Mouse (Mus musculus): Measurements from ENCODE around the gene Ankrd31. TPM values are rescaled to one million over a fixed set of nuclear protein-coding genes. Genes with fewer than 3 reads are reported as not detected.
"Not testable (repeated sequence)": the region's sequence is repeated elsewhere in the genome, so short reads cannot be mapped to it uniquely, and the experiment has no call there.

Ankrd31 gene
- polyA plus RNA-seq, 1 experiment: not detected

DNA sequence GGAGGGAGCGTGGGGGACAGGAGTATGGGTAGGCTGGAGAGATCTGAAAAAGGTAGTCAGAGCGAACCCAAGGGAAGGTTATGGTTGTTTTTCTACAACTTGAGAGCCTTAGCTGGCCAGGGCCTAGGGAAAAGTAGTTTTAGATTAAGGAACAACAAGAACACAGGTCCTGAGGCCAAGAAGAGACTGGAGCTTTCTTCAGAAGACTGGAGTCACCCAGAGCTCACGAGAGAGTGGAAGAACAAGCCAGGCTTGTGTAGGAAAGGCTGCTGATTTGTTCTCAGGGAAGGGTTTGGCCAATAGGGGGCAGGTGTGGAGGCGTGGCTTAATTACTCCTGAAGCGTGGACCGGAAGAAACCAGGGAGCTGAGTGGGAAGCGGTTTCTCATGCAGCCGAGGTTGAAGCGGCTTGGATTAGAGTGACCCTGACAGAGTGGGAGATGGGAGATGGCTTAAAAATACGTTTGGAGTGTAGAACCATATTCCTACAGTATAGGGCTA is 189.0 kb downstream of the Ankrd31 start:
- 83% methylated on average over 10 of the region's 10 CpGs for WGBS
- TF ChIP-seq CTCF (IDR thresholded peaks at IDR 0.05; ENCODE audit: control insufficient read depth, insufficient read depth, low read length) (no peak), POLR2A (IDR thresholded peaks at IDR 0.05; ENCODE audit: borderline replicate concordance, control insufficient read depth, low read depth, low read length) (no peak)
- Histone ChIP-seq H3K4me1 (ENCODE audit: control insufficient read depth, insufficient read depth, low read length) (no peaks in the 10 kb centered on the region), H3K4me3 (replicated peaks; ENCODE audit: control insufficient read depth, low read depth, low read length) (no peak overlapping the region), H3K27ac (ENCODE audit: control insufficient read depth, insufficient read depth, low read depth, low read length, poor library complexity) (no peak overlapping the region)

DNA sequence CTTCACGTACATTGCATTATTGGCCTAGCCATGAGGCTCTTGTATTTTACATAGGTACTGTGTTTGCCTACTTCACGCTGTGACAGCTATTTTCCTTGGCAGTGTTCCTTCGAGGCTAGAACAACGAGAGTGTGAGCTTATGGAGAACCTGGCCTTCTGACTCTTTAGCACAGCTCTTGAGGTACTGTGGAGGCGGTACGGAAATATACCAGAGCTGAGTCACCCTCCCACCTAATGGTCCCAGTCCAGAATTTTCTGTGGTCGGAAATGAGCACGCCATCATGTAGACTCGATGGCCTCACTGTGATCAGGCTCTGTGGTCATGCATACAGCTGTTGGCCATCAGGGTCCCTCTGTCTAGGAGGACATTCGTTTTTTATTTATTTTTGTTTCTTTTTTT is 191.6 kb downstream of the Ankrd31 start:
- H3K27ac ChIP-seq (ENCODE audit: control insufficient read depth, insufficient read depth, low read depth, low read length, poor library complexity): no peak overlapping the region
- WGBS: 80% methylated on average over 10 of the region's 10 CpGs

DNA sequence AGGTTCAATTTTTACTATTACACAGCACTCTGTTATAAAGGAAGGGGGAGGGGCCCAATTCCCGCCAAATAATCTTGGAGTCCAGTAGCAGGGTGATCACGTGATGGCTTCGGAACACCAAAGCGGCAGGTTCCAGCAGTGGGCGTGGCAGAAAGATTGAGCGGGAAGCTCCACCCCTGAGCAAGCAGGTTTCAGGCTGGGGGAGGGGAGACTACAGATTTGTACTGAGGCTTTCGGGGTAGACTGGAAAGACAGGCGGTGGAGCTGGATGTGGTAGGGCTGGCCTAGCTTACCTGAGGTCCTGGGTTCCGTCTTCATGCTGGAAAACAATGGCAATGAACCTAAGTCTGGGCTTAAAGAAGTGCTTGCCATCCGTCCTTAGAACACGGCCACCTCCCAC is 193.4 kb downstream of the Ankrd31 start:
- H3K27ac ChIP-seq (ENCODE audit: control insufficient read depth, insufficient read depth, low read depth, low read length, poor library complexity); H3K4me3 ChIP-seq (replicated peaks; ENCODE audit: control insufficient read depth, low read depth, low read length); H3K4me1 ChIP-seq (ENCODE audit: control insufficient read depth, insufficient read depth, low read length): not testable (repeated sequence)
- 81% methylated on average over 11 of the region's 11 CpGs for WGBS

More for the DNA sequence above, 191.6 kb downstream of the Ankrd31 start:
- no peaks in the 10 kb centered on the region for H3K4me1 ChIP-seq (ENCODE audit: control insufficient read depth, insufficient read depth, low read length)
- TF ChIP-seq POLR2A (IDR thresholded peaks at IDR 0.05; ENCODE audit: borderline replicate concordance, control insufficient read depth, low read depth, low read length): no peak
- TF ChIP-seq CTCF (IDR thresholded peaks at IDR 0.05; ENCODE audit: control insufficient read depth, insufficient read depth, low read length): no peak
- H3K4me3 ChIP-seq (replicated peaks; ENCODE audit: control insufficient read depth, low read depth, low read length): no peak overlapping the region

DNA sequence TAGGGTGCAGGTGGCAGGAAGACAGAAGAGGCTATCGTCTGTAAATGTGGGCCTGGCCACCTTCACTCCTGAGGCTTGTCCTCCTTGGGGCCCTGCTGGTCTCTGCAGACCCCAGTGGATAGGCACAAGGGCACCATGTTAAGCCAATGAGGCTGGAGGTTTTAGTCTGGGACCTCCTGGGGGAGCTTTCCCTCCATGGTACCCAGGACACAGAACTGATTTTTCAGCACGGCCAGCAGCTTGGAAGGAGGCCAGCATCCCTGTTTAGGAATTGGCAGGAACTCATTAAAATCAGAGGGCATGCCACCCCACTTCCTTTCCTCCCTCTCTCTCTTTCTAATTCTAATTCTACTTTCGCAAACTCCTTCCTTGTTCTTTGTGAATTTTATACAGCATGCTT is 195.5 kb downstream of the Ankrd31 start:
- 47% methylated on average over 3 of the region's 3 CpGs for WGBS
- Histone ChIP-seq H3K4me1 (ENCODE audit: control insufficient read depth, insufficient read depth, low read length) (no peaks in the 10 kb centered on the region; the same call in 1 of the 2 replicates), H3K4me3 (replicated peaks; ENCODE audit: control insufficient read depth, low read depth, low read length) (no peak overlapping the region), H3K27ac (ENCODE audit: control insufficient read depth, insufficient read depth, low read depth, low read length, poor library complexity) (no peak overlapping the region)
- TF ChIP-seq CTCF (IDR thresholded peaks at IDR 0.05; ENCODE audit: control insufficient read depth, insufficient read depth, low read length) (no peak), POLR2A (IDR thresholded peaks at IDR 0.05; ENCODE audit: borderline replicate concordance, control insufficient read depth, low read depth, low read length) (no peak)

DNA sequence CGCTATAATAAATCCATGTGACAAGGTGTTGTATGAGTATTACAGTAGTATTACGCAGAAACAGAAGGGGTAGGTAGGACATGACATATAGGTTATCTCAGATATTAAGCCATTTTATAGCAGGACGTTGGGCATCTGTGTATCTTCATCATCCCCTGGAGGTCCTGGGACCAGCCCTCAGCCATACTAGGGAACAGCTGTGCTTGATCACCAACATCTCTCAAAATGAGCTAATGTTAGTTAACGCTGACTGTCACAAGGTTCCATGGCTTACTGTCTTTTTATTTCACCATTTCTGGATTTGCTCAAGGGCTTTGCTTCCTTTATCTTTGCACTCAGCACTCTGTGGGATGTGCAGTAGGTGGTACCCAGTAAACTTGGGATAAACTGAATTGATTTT is 197.7 kb downstream of the Ankrd31 start:
- TF ChIP-seq CTCF (IDR thresholded peaks at IDR 0.05; ENCODE audit: control insufficient read depth, insufficient read depth, low read length): no peak
- no peak for TF ChIP-seq POLR2A (IDR thresholded peaks at IDR 0.05; ENCODE audit: borderline replicate concordance, control insufficient read depth, low read depth, low read length)
- 85% methylated on average over 4 of the region's 4 CpGs for WGBS
- Histone ChIP-seq H3K4me3 (replicated peaks; ENCODE audit: control insufficient read depth, low read depth, low read length) (no peak overlapping the region), H3K27ac (ENCODE audit: control insufficient read depth, insufficient read depth, low read depth, low read length, poor library complexity) (no peak overlapping the region), H3K4me1 (ENCODE audit: control insufficient read depth, insufficient read depth, low read length) (no peaks in the 10 kb centered on the region; the same call in 1 of the 2 replicates)

DNA sequence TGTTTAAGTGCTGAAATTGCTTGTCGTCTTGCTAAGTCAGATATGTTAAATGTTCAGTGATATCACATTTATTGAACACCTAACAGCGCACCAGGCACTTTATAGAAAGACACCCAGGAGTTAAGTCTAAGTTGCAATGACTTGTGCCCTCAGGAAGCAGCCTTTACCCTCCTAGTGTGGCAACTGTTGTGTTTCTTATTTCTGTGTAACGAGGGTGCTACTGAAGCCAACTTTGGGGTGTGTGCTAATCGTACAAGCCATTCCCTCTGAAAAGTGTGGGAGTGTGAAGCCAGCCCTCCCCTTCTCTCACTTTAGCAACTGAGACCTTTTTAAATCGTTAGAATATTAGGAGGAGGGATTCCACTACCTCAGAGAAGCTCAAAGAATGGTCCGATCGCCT is 199.7 kb downstream of the Ankrd31 start:
- Histone ChIP-seq H3K4me1 (ENCODE audit: control insufficient read depth, insufficient read depth, low read length) (no peaks in the 10 kb centered on the region; the same call in 1 of the 2 replicates), H3K27ac (ENCODE audit: control insufficient read depth, insufficient read depth, low read depth, low read length, poor library complexity) (no peak overlapping the region), H3K4me3 (replicated peaks; ENCODE audit: control insufficient read depth, low read depth, low read length) (no peak overlapping the region)
- WGBS: 85% methylated on average over 7 of the region's 7 CpGs
- no peak for TF ChIP-seq CTCF (IDR thresholded peaks at IDR 0.05; ENCODE audit: control insufficient read depth, insufficient read depth, low read length)
- TF ChIP-seq POLR2A (IDR thresholded peaks at IDR 0.05; ENCODE audit: borderline replicate concordance, control insufficient read depth, low read depth, low read length): no peak

DNA sequence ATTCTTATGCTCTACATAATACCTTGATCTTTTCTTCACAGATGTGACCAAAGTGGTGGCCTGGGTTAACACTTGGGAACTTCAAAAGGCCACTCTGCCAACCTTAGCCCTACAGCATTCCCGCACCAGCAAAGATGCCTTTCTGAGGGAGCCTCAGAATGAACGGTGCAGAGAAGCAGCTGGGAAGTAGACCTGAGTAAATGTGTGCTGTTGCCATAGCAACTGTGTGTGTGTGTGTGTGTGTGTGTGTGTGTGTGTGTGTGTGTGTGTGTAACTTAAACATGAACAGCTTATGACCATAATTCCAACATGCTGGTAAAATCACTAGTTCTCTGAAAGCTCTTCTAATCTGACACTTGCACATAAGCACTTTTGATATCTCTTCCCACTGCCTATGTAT is 203.8 kb downstream of the Ankrd31 start:
- 50% methylated on average over 2 of the region's 2 CpGs for WGBS
- Histone ChIP-seq H3K4me1 (ENCODE audit: control insufficient read depth, insufficient read depth, low read length) (no peaks in the 10 kb centered on the region; the same call in 1 of the 2 replicates), H3K4me3 (replicated peaks; ENCODE audit: control insufficient read depth, low read depth, low read length) (no peak overlapping the region), H3K27ac (ENCODE audit: control insufficient read depth, insufficient read depth, low read depth, low read length, poor library complexity) (no peak overlapping the region)
- no peak for TF ChIP-seq CTCF (IDR thresholded peaks at IDR 0.05; ENCODE audit: control insufficient read depth, insufficient read depth, low read length)
- TF ChIP-seq POLR2A (IDR thresholded peaks at IDR 0.05; ENCODE audit: borderline replicate concordance, control insufficient read depth, low read depth, low read length): no peak

DNA sequence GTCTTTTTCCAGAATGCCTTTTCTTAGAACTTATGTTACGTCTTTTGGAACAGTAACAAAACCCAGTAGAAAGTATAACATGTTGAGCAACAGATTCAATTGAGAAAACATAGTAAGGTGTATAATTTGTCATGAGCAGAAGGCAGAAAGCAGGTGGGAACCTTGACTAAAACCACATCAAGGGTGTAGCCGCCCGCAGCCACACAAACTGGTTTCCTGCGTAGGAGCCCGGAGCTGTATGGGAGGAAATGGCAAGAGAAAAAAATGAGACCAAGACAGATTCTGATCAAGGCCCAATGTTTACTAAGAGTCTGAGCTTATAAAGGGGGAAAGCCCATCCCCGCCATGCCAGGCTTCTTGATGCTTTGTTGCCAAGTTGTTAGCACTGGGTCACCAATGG is 208.4 kb downstream of the Ankrd31 start:
- Histone ChIP-seq H3K4me3 (replicated peaks; ENCODE audit: control insufficient read depth, low read depth, low read length) (no peak overlapping the region), H3K4me1 (ENCODE audit: control insufficient read depth, insufficient read depth, low read length) (no peaks in the 10 kb centered on the region), H3K27ac (ENCODE audit: control insufficient read depth, insufficient read depth, low read depth, low read length, poor library complexity) (no peak overlapping the region)
- TF ChIP-seq CTCF (IDR thresholded peaks at IDR 0.05; ENCODE audit: control insufficient read depth, insufficient read depth, low read length) (no peak), POLR2A (IDR thresholded peaks at IDR 0.05; ENCODE audit: borderline replicate concordance, control insufficient read depth, low read depth, low read length) (no peak)
- 11% methylated on average over 6 of the region's 6 CpGs for WGBS

Other genes starting within 250 kb of the Ankrd31 start
- gene Polk, start 205.7 kb upstream of the Ankrd31 start, polyA plus RNA-seq (2011; ENCODE audit: insufficient read depth, insufficient read length, low replicate concordance, missing spikeins): 3.5 and 6.6 TPM in 2 replicates
- 10.9 and 18.0 TPM in 2 replicates for gene Col4a3bp, start 205.7 kb upstream of the Ankrd31 start, polyA plus RNA-seq (2011; ENCODE audit: insufficient read depth, insufficient read length, low replicate concordance, missing spikeins)
- 12.8 and 16.2 TPM in 2 replicates for gene Hmgcr, start 77.3 kb upstream of the Ankrd31 start, polyA plus RNA-seq (2011; ENCODE audit: insufficient read depth, insufficient read length, low replicate concordance, missing spikeins)
- gene Gcnt4, start 176.4 kb downstream of the Ankrd31 start, polyA plus RNA-seq (2011; ENCODE audit: insufficient read depth, insufficient read length, low replicate concordance, missing spikeins): 0.30 TPM in 1 of 2 replicates, not detected in the other